Mouse (Mus musculus): ENCODE data around the gene Ankrd63. TPM values are rescaled to one million over a fixed set of nuclear protein-coding genes. Genes with fewer than 3 reads are reported as not detected.

Ankrd63 gene
- polyA plus RNA-seq, 1 experiment from 2014 or later, result not detected

DNA sequence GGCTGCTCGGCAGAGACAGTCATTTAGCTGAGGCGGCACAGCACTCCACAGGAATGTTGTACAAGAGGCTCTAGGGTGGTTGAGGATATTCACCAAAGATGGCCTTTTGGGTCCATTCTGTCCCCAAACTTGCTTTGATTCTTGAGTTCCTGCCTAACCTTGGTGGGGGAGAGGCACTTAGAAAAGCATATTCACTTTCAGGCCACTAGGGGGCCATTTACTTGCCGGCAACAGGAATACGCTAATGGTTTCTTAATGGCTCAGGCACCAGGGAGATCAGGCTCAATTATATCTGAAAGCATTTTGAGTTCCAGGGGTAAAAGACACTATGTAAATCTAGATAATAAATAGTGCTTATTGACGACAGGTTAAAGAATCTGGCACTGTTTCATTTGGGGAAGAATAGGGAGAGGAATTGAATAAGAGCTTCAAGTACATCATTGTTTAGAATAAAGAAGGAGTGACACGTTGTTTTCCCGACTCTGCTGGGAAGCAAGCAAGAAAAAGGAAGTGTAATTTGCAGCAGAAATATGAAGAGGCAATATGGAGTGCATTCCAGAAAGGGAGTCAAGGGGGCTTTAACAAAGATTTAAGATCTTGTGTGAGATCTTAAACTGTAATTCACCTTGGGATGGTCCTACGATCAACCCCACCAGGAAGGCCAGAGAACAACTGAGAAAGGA lies 39.6 kb upstream of the Ankrd63 start:
- H3K9me3 ChIP-seq, result no peaks in the 10 kb centered on the region
- H3K36me3 ChIP-seq, result no peaks in the 10 kb centered on the region
- H3K9ac ChIP-seq, result no peak overlapping the region
- H3K27ac ChIP-seq, result no peak overlapping the region
- H3K4me2 ChIP-seq, result no peak overlapping the region
- WGBS, result 22% methylated on average over 8 of the region's 8 CpGs
- peaks cover 25% of the 10 kb centered on the region for H3K27me3 ChIP-seq
- no peak for ATAC-seq (ENCODE audit: low FRiP score)
- peaks cover 35% of the 10 kb centered on the region for H3K4me1 ChIP-seq (replicated peaks)
- no peak overlapping the region for H3K4me3 ChIP-seq

- Histone ChIP-seq H3K9me3 (no peaks in the 10 kb centered on the region), H3K4me2 (no peak overlapping the region), H3K27ac (no peak overlapping the region), H3K4me3 (no peak overlapping the region), H3K4me1 (replicated peaks) (peaks cover 16% of the 10 kb centered on the region), H3K36me3 (no peaks in the 10 kb centered on the region), H3K27me3 (peaks cover 27% of the 10 kb centered on the region), H3K9ac (no peak overlapping the region)
- WGBS, result 72% methylated on average over 9 of the region's 9 CpGs
- no peak for ATAC-seq (ENCODE audit: low FRiP score)
Observed at GRCm38 (mm10) chr2:118741183-118741582, 37.4 kb upstream of the Ankrd63 start.

DNA sequence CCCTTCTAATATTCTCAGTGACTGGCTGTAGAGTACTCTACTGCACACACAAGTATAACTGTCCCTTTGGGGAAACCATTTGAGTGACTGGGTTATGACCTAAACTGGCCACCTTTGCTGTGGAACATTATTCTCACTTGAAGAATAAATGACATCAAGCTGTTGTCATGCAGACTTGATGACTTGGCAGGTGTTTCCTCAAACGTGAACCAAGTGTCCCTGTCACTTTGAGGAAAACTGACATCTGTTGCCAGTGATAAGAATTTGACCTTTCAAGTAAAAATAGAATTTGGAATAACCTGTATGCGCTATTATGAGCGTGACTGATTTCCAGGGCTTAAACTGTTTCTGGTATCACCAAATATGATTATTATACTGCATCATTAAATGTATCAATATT lies 36.6 kb upstream of the Ankrd63 start:
- Histone ChIP-seq H3K27ac (no peak overlapping the region), H3K4me3 (no peak overlapping the region), H3K9me3 (no peaks in the 10 kb centered on the region), H3K36me3 (no peaks in the 10 kb centered on the region), H3K9ac (no peak overlapping the region), H3K27me3 (peaks cover 31% of the 10 kb centered on the region), H3K4me1 (replicated peaks) (peaks cover 16% of the 10 kb centered on the region), H3K4me2 (no peak overlapping the region)
- WGBS, result 74% methylated on average over 3 of the region's 3 CpGs
- ATAC-seq (ENCODE audit: low FRiP score), result no peak

- Histone ChIP-seq H3K4me2 (no peak overlapping the region), H3K9me3 (no peaks in the 10 kb centered on the region), H3K9ac (no peak overlapping the region), H3K27me3 (peaks cover 41% of the 10 kb centered on the region), H3K27ac (no peak overlapping the region), H3K4me3 (no peak overlapping the region), H3K36me3 (no peaks in the 10 kb centered on the region), H3K4me1 (replicated peaks) (peaks cover 7% of the 10 kb centered on the region)
- ATAC-seq (ENCODE audit: low FRiP score), result no peak
- 65% methylated on average over 5 of the region's 5 CpGs for WGBS
Observed at GRCm38 (mm10) chr2:118733341-118733740, 29.6 kb upstream of the Ankrd63 start.

GRCm38 (mm10) chr2:118731981-118732380 lies 28.2 kb upstream of the Ankrd63 start:
- no peaks in the 10 kb centered on the region for H3K36me3 ChIP-seq
- peaks cover 52% of the 10 kb centered on the region for H3K27me3 ChIP-seq
- no peak overlapping the region for H3K4me2 ChIP-seq
- no peak overlapping the region for H3K9ac ChIP-seq
- no peaks in the 10 kb centered on the region for H3K9me3 ChIP-seq
- ATAC-seq (ENCODE audit: low FRiP score), result no peak
- peaks cover 12% of the 10 kb centered on the region for H3K4me1 ChIP-seq (replicated peaks)
- no peak overlapping the region for H3K4me3 ChIP-seq
- no peak overlapping the region for H3K27ac ChIP-seq
- 89% methylated on average over 5 of the region's 5 CpGs for WGBS

GRCm38 (mm10) chr2:118730622-118730915 lies 26.8 kb upstream of the Ankrd63 start:
- H3K4me3 ChIP-seq, result no peak overlapping the region
- no peaks in the 10 kb centered on the region for H3K36me3 ChIP-seq
- no peaks in the 10 kb centered on the region for H3K9me3 ChIP-seq
- no peak overlapping the region for H3K27ac ChIP-seq
- 6% methylated on average over 3 of the region's 3 CpGs for WGBS
- no peak for ATAC-seq (ENCODE audit: low FRiP score)
- H3K4me1 ChIP-seq (replicated peaks), result peaks cover 12% of the 10 kb centered on the region
- peaks cover 52% of the 10 kb centered on the region for H3K27me3 ChIP-seq
- no peak overlapping the region for H3K4me2 ChIP-seq
- no peak overlapping the region for H3K9ac ChIP-seq

DNA sequence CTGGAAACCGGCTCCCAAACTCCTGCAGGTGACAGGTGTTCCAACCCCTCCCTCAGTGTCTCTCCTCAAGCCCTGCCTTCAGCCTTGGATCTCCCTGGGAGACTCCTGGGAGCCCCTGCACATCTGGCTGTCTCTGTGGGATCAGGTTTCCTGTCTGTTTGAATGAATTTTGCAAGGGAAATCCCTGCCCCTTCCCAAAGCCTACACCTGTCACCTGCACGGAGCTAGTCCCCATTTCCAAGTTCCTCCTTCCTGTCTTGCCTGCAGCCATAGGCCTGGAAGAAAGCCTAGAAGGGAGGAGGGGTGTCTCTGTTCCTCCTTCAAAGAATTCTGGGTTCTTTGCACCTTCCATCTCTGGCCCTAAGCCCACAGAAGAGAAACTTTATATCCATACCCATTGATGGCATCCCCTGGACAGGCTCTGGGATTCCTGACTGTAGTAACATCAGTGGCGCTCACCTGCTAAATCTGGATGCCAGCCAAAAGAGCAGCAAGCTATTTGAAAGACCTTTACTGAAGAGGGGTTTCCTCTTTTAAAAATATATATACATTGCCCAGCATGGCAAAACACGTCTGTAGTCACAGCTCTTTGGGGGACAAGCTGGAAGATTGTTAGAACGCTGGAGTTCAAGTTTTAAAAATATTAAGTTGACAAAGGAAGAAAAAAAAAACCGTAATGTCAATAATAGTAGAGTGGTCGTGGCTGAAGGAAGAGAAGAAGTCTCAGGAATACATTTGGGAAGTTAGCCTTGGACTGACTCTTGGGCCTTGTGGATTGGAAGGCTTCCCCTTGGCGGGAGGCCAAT lies 26.3 kb upstream of the Ankrd63 start:
- no peaks in the 10 kb centered on the region for H3K36me3 ChIP-seq
- no peak for ATAC-seq (ENCODE audit: low FRiP score)
- H3K4me2 ChIP-seq, result no peak overlapping the region
- H3K9ac ChIP-seq, result no peak overlapping the region
- H3K9me3 ChIP-seq, result no peaks in the 10 kb centered on the region
- H3K4me1 ChIP-seq (replicated peaks), result peaks cover 12% of the 10 kb centered on the region
- 26% methylated on average over 8 of the region's 8 CpGs for WGBS
- no peak overlapping the region for H3K27ac ChIP-seq
- peaks cover 57% of the 10 kb centered on the region for H3K27me3 ChIP-seq
- H3K4me3 ChIP-seq, result no peak overlapping the region

GRCm38 (mm10) chr2:118729194-118729593 lies 25.4 kb upstream of the Ankrd63 start:
- Histone ChIP-seq H3K27me3 (peaks cover 58% of the 10 kb centered on the region), H3K4me3 (no peak overlapping the region), H3K27ac (no peak overlapping the region), H3K4me2 (no peak overlapping the region), H3K4me1 (replicated peaks) (peaks cover 12% of the 10 kb centered on the region), H3K9ac (no peak overlapping the region), H3K9me3 (no peaks in the 10 kb centered on the region), H3K36me3 (no peaks in the 10 kb centered on the region)
- no peak for ATAC-seq (ENCODE audit: low FRiP score)
- 51% methylated on average over 4 of the region's 4 CpGs for WGBS

GRCm38 (mm10) chr2:118728337-118728736 lies 24.6 kb upstream of the Ankrd63 start, which contains the start of gene Plcb2:
Gene Plcb2, minus strand, starts transcription at chr2:118728438.
- Histone ChIP-seq H3K4me3 (no peak within 1 kb of the TSS), H3K4me2 (no peak within 1 kb of the TSS), H3K9me3 (no peaks in the 10 kb centered on the region), H3K27me3 (peaks cover 59% of the 10 kb centered on the region), H3K27ac (no peak within 1 kb of the TSS), H3K9ac (no peak within 1 kb of the TSS), H3K4me1 (replicated peaks) (peaks cover 12% of the 10 kb centered on the region), H3K36me3 (no peaks in the 10 kb centered on the region)
- ATAC-seq (ENCODE audit: low FRiP score), result no peak
- 27% methylated on average over 7 of the region's 7 CpGs for WGBS

DNA sequence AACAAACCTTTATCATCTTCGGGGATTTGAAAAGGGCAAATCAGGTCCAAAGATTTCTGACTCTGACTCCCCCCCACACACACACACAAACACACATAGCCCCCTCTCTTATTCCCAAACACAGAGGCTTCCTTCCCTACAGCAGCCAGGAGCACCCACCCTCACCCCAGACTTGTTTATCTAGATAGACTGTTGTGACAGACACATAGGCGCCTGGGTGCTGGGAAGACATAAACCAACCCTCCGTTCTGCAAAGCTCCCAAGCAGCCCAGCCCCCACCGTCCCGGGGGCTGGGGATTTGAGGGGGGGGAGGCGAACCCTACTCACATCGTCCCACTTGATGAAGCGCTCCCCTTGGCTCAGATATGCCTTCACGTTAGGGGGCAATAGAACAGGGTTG lies 24.1 kb upstream of the Ankrd63 start:
- Histone ChIP-seq H3K36me3 (no peaks in the 10 kb centered on the region), H3K9me3 (no peaks in the 10 kb centered on the region), H3K4me2 (no peak overlapping the region), H3K4me3 (no peak overlapping the region), H3K9ac (no peak overlapping the region), H3K27ac (no peak overlapping the region), H3K4me1 (replicated peaks) (peaks cover 12% of the 10 kb centered on the region), H3K27me3 (peaks cover 58% of the 10 kb centered on the region)
- 30% methylated on average over 9 of the region's 9 CpGs for WGBS
- no peak for ATAC-seq (ENCODE audit: low FRiP score)

- Histone ChIP-seq H3K9ac (no peak overlapping the region), H3K9me3 (no peaks in the 10 kb centered on the region), H3K27ac (no peak overlapping the region), H3K4me2 (no peak overlapping the region), H3K4me3 (no peak overlapping the region), H3K4me1 (replicated peaks) (peaks cover 12% of the 10 kb centered on the region), H3K27me3 (peaks cover 52% of the 10 kb centered on the region), H3K36me3 (no peaks in the 10 kb centered on the region)
- 91% methylated on average over 2 of the region's 2 CpGs for WGBS
- ATAC-seq (ENCODE audit: low FRiP score), result no peak
Observed at GRCm38 (mm10) chr2:118726873-118727272, 23.1 kb upstream of the Ankrd63 start.

DNA sequence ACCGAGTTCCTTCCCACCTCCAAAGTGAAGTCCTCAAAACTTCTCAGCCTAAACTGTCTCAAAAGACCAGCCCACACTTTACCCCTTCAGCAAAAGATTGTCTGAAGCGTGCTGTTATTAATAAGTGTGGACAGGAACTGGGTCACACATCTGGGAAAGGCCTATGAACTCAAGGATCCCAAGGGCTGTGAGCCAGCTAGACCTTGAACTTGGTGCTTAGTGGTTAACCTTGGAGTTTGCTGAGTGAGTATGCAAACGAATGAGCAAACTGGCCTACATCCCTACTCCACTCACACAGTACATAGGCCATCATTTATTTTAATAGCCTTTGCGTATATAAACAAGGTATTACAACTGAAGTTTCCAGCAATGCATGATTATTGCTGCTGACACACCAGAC lies 21.7 kb upstream of the Ankrd63 start:
- 79% methylated on average over 4 of the region's 4 CpGs for WGBS
- no peak for ATAC-seq (ENCODE audit: low FRiP score)
- H3K27ac ChIP-seq, result no peak overlapping the region
- no peaks in the 10 kb centered on the region for H3K36me3 ChIP-seq
- no peak overlapping the region for H3K4me2 ChIP-seq
- H3K9me3 ChIP-seq, result no peaks in the 10 kb centered on the region
- peaks cover 43% of the 10 kb centered on the region for H3K27me3 ChIP-seq
- peaks cover 12% of the 10 kb centered on the region for H3K4me1 ChIP-seq (replicated peaks)
- H3K9ac ChIP-seq, result no peak overlapping the region
- H3K4me3 ChIP-seq, result no peak overlapping the region

Measured in hindbrain, embryonic 13.5 days (tissue).